Mouse (Mus musculus): ENCODE data around the gene Stk25. TPM values are rescaled to one million over a fixed set of nuclear protein-coding genes. Genes with fewer than 3 reads are reported as not detected.

Gene Stk25
- polyA plus RNA-seq, 1 experiment from 2014 or later, result 364 TPM

Other genes starting within 250 kb of the Stk25 start
- 63.8 and 73.8 TPM in 2 replicates for gene Hdlbp, start 179.8 kb downstream of the Stk25 start, polyA plus RNA-seq (2014; fragmentation: Nextera tagmentation; extraction: Ambion mirVana)
- 2.9 and 3.7 TPM in 2 replicates for gene Farp2, start 146.6 kb downstream of the Stk25 start, polyA plus RNA-seq (2014; fragmentation: Nextera tagmentation; extraction: Ambion mirVana)
- gene Bok, start 27.0 kb upstream of the Stk25 start, polyA plus RNA-seq (2014; fragmentation: Nextera tagmentation; extraction: Ambion mirVana), result 83.3 and 87.6 TPM in 2 replicates
- 95.0 and 113 TPM in 2 replicates for gene Atg4b, start 92.8 kb upstream of the Stk25 start, polyA plus RNA-seq (2014; fragmentation: Nextera tagmentation; extraction: Ambion mirVana)
- 38.4 and 44.4 TPM in 2 replicates for gene Thap4, start 96.2 kb upstream of the Stk25 start, polyA plus RNA-seq (2014; fragmentation: Nextera tagmentation; extraction: Ambion mirVana)
- 173 and 185 TPM in 2 replicates for gene Dtymk, start 143.3 kb upstream of the Stk25 start, polyA plus RNA-seq (2014; fragmentation: Nextera tagmentation; extraction: Ambion mirVana)
- 8.0 and 8.5 TPM in 2 replicates for gene Ing5, start 145.3 kb upstream of the Stk25 start, polyA plus RNA-seq (2014; fragmentation: Nextera tagmentation; extraction: Ambion mirVana)
- 11.0 and 12.7 TPM in 2 replicates for gene D2hgdh, start 166.2 kb upstream of the Stk25 start, polyA plus RNA-seq (2014; fragmentation: Nextera tagmentation; extraction: Ambion mirVana)
- not detected in 2 replicates for gene Gal3st2, start 202.6 kb upstream of the Stk25 start, polyA plus RNA-seq (2014; fragmentation: Nextera tagmentation; extraction: Ambion mirVana)